Mouse (Mus musculus): ENCODE results near the gene Ehbp1l1. TPM values are rescaled to one million over a fixed set of nuclear protein-coding genes. Genes with fewer than 3 reads are reported as not detected.
A peak's percentile ranks its signal among the peaks of the same experiment; 100 is the strongest.

The Ehbp1l1 gene
- polyA plus RNA-seq, 1 experiment from 2014 or later = 6.1 TPM

DNA sequence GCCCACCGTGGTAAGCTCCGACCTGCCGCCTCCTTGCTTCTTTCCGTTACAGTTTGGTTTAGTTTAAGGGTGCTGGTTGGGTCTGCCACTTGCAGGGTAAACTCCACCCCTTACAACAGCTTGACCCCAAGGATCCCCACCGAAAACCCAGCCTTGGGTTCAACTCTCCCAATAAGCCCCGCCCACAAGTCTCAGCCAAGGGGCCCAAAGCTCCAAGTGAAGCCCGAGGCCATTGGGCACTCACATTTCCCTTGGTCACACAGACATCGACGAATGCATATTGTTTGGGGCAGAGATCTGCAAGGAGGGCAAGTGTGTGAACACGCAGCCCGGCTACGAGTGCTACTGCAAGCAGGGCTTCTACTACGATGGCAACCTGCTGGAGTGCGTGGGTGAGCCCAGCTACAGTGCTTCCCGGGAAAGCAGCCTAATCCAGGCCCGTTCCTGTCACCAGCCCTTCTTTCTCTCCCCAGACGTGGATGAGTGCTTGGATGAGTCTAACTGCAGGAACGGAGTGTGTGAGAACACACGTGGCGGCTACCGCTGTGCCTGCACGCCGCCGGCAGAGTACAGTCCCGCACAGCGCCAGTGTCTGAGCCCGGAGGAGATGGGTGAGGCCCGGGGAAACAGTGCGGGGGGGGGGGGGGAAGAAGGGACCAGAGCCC is 30.3 kb upstream of the Ehbp1l1 start:
- H3K4me3 ChIP-seq (ENCODE audit: low read depth, low read length) = peak overlapping the region; percentile 17
- ATAC-seq (ENCODE audit: insufficient number of reproducible peaks, low FRiP score, low TSS enrichment, low read depth) (no peak), DNase-seq (ENCODE audit: low spot score) (peak; percentile 32)
- H3K27me3 ChIP-seq (ENCODE audit: control insufficient read depth, insufficient read depth, low read length) = peaks cover 36% of the 10 kb centered on the region
- H3K4me2 ChIP-seq (ENCODE audit: low read depth, severe bottlenecking) = peak overlapping the region; percentile 48
- 6% methylated on average over 27 of the region's 29 CpGs for WGBS
- no peaks in the 10 kb centered on the region for H3K9me3 ChIP-seq (ENCODE audit: control insufficient read depth, low read length)
- peaks cover 23% of the 10 kb centered on the region for H3K36me3 ChIP-seq (ENCODE audit: control insufficient read depth, insufficient read depth, low read length)
- no peak overlapping the region for H3K27ac ChIP-seq (replicated peaks; ENCODE audit: low read depth, low read length)
- peak overlapping the region; percentile 28; the same call in 1 of the 2 replicates for H3K9ac ChIP-seq (ENCODE audit: low read length)
- peaks cover 14% of the 10 kb centered on the region for H3K4me1 ChIP-seq (ENCODE audit: control insufficient read depth, insufficient read depth, low read length)

- ATAC-seq (ENCODE audit: insufficient number of reproducible peaks, low FRiP score, low TSS enrichment, low read depth) = no peak
- 6% methylated on average over 20 of the region's 20 CpGs for WGBS
- Histone ChIP-seq H3K27me3 (ENCODE audit: control insufficient read depth, insufficient read depth, low read length) (peaks cover 29% of the 10 kb centered on the region), H3K36me3 (ENCODE audit: control insufficient read depth, insufficient read depth, low read length) (no peaks in the 10 kb centered on the region), H3K4me2 (ENCODE audit: low read depth, severe bottlenecking) (peak overlapping the region; percentile 26; the same call in 1 of the 2 replicates), H3K27ac (replicated peaks; ENCODE audit: low read depth, low read length) (no peak overlapping the region), H3K9me3 (ENCODE audit: control insufficient read depth, low read length) (no peaks in the 10 kb centered on the region), H3K9ac (ENCODE audit: low read length) (no peak overlapping the region), H3K4me1 (ENCODE audit: control insufficient read depth, insufficient read depth, low read length) (peaks cover 16% of the 10 kb centered on the region), H3K4me3 (ENCODE audit: low read depth, low read length) (no peak overlapping the region)
- peak; percentile 50 for DNase-seq (ENCODE audit: low spot score)
Measured at GRCm38 (mm10) chr19:5751742-5752141, 25.6 kb upstream of the Ehbp1l1 start.

DNA sequence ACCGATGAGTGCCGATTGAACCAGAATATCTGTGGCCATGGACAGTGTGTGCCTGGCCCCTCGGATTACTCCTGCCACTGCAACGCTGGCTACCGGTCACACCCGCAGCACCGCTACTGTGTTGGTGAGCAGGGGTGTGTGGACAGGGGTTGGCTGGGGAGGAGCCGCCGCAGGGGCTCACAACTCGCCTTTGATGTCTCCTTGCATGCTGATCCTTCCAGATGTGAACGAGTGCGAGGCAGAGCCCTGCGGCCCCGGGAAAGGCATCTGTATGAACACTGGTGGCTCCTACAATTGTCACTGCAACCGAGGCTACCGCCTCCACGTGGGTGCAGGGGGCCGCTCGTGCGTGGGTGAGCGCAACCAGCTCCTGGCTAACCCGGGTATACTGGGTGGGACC is 24.8 kb upstream of the Ehbp1l1 start:
- DNase-seq (ENCODE audit: low spot score) = peak; percentile 56

DNA sequence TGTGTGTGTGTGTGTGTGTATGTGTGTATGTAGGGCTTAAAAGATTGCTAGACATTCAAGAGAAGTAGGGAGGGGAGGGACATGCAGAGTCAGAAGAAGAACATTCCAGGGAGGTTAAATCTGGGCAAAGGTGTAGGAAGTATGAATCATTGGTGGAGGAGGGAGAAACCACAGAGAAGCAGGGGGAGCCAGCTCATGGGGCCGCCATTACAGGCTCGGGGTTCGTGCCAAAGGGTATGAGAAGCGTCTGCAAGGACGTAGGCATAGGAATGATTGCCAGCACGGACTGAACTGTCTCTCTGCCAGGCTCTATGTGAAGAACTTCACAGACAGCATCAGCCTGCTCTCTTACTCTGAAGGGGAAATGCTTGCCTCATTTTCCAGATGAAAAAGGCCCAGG is 23.4 kb upstream of the Ehbp1l1 start:
- DNase-seq (ENCODE audit: low spot score) (no peak), ATAC-seq (ENCODE audit: insufficient number of reproducible peaks, low FRiP score, low TSS enrichment, low read depth) (no peak)
- H3K9me3 ChIP-seq (ENCODE audit: control insufficient read depth, low read length) = no peaks in the 10 kb centered on the region
- H3K4me3 ChIP-seq (ENCODE audit: low read depth, low read length) = no peak overlapping the region
- no peak overlapping the region for H3K9ac ChIP-seq (ENCODE audit: low read length)
- peaks cover 34% of the 10 kb centered on the region for H3K27me3 ChIP-seq (ENCODE audit: control insufficient read depth, insufficient read depth, low read length)
- WGBS = 86% methylated on average over 6 of the region's 6 CpGs
- peaks cover 2% of the 10 kb centered on the region; the same call in 1 of the 2 replicates for H3K36me3 ChIP-seq (ENCODE audit: control insufficient read depth, insufficient read depth, low read length)
- no peak overlapping the region for H3K4me2 ChIP-seq (ENCODE audit: low read depth, severe bottlenecking)
- H3K4me1 ChIP-seq (ENCODE audit: control insufficient read depth, insufficient read depth, low read length) = peaks cover 23% of the 10 kb centered on the region
- no peak overlapping the region for H3K27ac ChIP-seq (replicated peaks; ENCODE audit: low read depth, low read length)

More for the DNA sequence above, 24.8 kb upstream of the Ehbp1l1 start:
- H3K9ac ChIP-seq (ENCODE audit: low read length) = no peak overlapping the region
- H3K9me3 ChIP-seq (ENCODE audit: control insufficient read depth, low read length) = no peaks in the 10 kb centered on the region
- H3K4me3 ChIP-seq (ENCODE audit: low read depth, low read length) = no peak overlapping the region; the same call in 1 of the 2 replicates
- no peak for ATAC-seq (ENCODE audit: insufficient number of reproducible peaks, low FRiP score, low TSS enrichment, low read depth)
- H3K27ac ChIP-seq (replicated peaks; ENCODE audit: low read depth, low read length) = no peak overlapping the region
- H3K4me2 ChIP-seq (ENCODE audit: low read depth, severe bottlenecking) = peak overlapping the region; percentile 26; the same call in 1 of the 2 replicates
- H3K4me1 ChIP-seq (ENCODE audit: control insufficient read depth, insufficient read depth, low read length) = peaks cover 15% of the 10 kb centered on the region
- peaks cover 26% of the 10 kb centered on the region for H3K27me3 ChIP-seq (ENCODE audit: control insufficient read depth, insufficient read depth, low read length)
- H3K36me3 ChIP-seq (ENCODE audit: control insufficient read depth, insufficient read depth, low read length) = no peaks in the 10 kb centered on the region
- WGBS = 5% methylated on average over 22 of the region's 22 CpGs

DNA sequence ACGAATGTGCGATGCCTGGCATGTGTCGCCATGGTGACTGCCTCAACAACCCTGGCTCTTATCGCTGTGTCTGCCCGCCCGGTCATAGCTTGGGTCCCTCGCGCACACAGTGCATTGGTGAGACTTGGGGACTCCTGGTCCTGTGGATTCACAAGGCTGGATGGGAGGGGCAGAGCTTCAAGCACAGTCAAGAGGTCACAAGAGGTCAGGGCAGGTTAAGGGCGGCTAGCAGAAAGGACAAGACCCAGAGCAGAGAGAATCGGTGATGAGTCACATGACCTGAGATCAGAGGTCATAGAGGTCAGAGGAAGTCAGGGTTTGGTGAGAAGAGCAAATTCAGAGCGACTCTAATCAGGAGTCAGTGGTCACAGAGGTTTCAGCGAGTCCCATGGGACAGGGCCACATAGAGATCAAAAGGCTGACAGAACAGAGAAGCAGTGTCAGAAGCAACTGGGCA is 20.8 kb upstream of the Ehbp1l1 start:
- H3K27me3 ChIP-seq (ENCODE audit: control insufficient read depth, insufficient read depth, low read length) = peaks cover 35% of the 10 kb centered on the region
- no peak overlapping the region for H3K4me3 ChIP-seq (ENCODE audit: low read depth, low read length)
- WGBS = 40% methylated on average over 12 of the region's 12 CpGs
- no peaks in the 10 kb centered on the region for H3K9me3 ChIP-seq (ENCODE audit: control insufficient read depth, low read length)
- DNase-seq (ENCODE audit: low spot score) (no peak), ATAC-seq (ENCODE audit: insufficient number of reproducible peaks, low FRiP score, low TSS enrichment, low read depth) (no peak)
- no peak overlapping the region for H3K27ac ChIP-seq (replicated peaks; ENCODE audit: low read depth, low read length)
- H3K4me2 ChIP-seq (ENCODE audit: low read depth, severe bottlenecking) = no peak overlapping the region
- peaks cover 29% of the 10 kb centered on the region for H3K4me1 ChIP-seq (ENCODE audit: control insufficient read depth, insufficient read depth, low read length)
- H3K36me3 ChIP-seq (ENCODE audit: control insufficient read depth, insufficient read depth, low read length) = peaks cover 2% of the 10 kb centered on the region; the same call in 1 of the 2 replicates
- no peak overlapping the region for H3K9ac ChIP-seq (ENCODE audit: low read length)

- H3K27ac ChIP-seq (replicated peaks; ENCODE audit: low read depth, low read length) = no peak overlapping the region
- peaks cover 28% of the 10 kb centered on the region for H3K4me1 ChIP-seq (ENCODE audit: control insufficient read depth, insufficient read depth, low read length)
- no peaks in the 10 kb centered on the region for H3K9me3 ChIP-seq (ENCODE audit: control insufficient read depth, low read length)
- ATAC-seq (ENCODE audit: insufficient number of reproducible peaks, low FRiP score, low TSS enrichment, low read depth) = no peak
- WGBS = 5% methylated on average over 36 of the region's 36 CpGs
- H3K4me2 ChIP-seq (ENCODE audit: low read depth, severe bottlenecking) = peak overlapping the region; percentile 61
- peaks cover 2% of the 10 kb centered on the region; the same call in 1 of the 2 replicates for H3K36me3 ChIP-seq (ENCODE audit: control insufficient read depth, insufficient read depth, low read length)
- DNase-seq (ENCODE audit: low spot score) = peak; percentile 42
- peak overlapping the region; percentile 26 for H3K4me3 ChIP-seq (ENCODE audit: low read depth, low read length)
- H3K9ac ChIP-seq (ENCODE audit: low read length) = peak overlapping the region; percentile 53; the same call in 1 of the 2 replicates
- H3K27me3 ChIP-seq (ENCODE audit: control insufficient read depth, insufficient read depth, low read length) = peaks cover 29% of the 10 kb centered on the region
Measured at GRCm38 (mm10) chr19:5745756-5746710, 19.9 kb upstream of the Ehbp1l1 start.

- ATAC-seq (ENCODE audit: insufficient number of reproducible peaks, low FRiP score, low TSS enrichment, low read depth) = no peak
- Histone ChIP-seq H3K4me2 (ENCODE audit: low read depth, severe bottlenecking) (no peak overlapping the region), H3K27me3 (ENCODE audit: control insufficient read depth, insufficient read depth, low read length) (peaks cover 23% of the 10 kb centered on the region), H3K9ac (ENCODE audit: low read length) (no peak overlapping the region), H3K9me3 (ENCODE audit: control insufficient read depth, low read length) (no peaks in the 10 kb centered on the region), H3K27ac (replicated peaks; ENCODE audit: low read depth, low read length) (no peak overlapping the region), H3K4me3 (ENCODE audit: low read depth, low read length) (no peak overlapping the region), H3K4me1 (ENCODE audit: control insufficient read depth, insufficient read depth, low read length) (peaks cover 32% of the 10 kb centered on the region), H3K36me3 (ENCODE audit: control insufficient read depth, insufficient read depth, low read length) (peaks cover 2% of the 10 kb centered on the region; the same call in 1 of the 2 replicates)
- 66% methylated on average over 5 of the region's 5 CpGs for WGBS
- no peak for DNase-seq (ENCODE audit: low spot score)
Measured at GRCm38 (mm10) chr19:5743576-5743975, 17.5 kb upstream of the Ehbp1l1 start.

DNA sequence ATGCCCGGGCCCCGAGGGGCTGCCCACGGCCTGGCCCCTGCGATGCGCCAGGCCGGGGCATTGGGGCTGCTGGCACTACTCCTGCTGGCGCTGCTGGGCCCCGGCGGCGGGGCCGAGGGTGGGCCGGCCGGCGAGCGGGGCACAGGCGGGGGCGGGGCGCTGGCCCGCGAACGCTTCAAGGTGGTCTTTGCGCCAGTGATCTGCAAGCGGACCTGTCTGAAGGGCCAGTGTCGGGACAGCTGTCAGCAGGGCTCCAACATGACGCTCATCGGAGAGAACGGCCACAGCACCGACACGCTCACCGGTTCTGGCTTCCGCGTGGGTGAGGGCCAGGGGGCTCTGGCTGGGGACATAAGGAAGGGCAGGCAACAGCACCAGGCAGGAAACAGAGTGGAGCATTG is 16.1 kb upstream of the Ehbp1l1 start:
- peak overlapping the region; percentile 92 for H3K9ac ChIP-seq (ENCODE audit: low read length)
- H3K9me3 ChIP-seq (ENCODE audit: control insufficient read depth, low read length) = no peaks in the 10 kb centered on the region
- peak overlapping the region; percentile 52; the same call in 1 of the 2 replicates for H3K27ac ChIP-seq (replicated peaks; ENCODE audit: low read depth, low read length)
- WGBS = under 1% methylated on average over 32 of the region's 32 CpGs
- DNase-seq (ENCODE audit: low spot score) = peak; percentile 63
- H3K4me2 ChIP-seq (ENCODE audit: low read depth, severe bottlenecking) = peak overlapping the region; percentile 99
- H3K4me1 ChIP-seq (ENCODE audit: control insufficient read depth, insufficient read depth, low read length) = peaks cover 32% of the 10 kb centered on the region
- peak; percentile 36; the same call in 1 of the 2 replicates for ATAC-seq (ENCODE audit: insufficient number of reproducible peaks, low FRiP score, low TSS enrichment, low read depth)
- peak overlapping the region; percentile 52 for H3K4me3 ChIP-seq (ENCODE audit: low read depth, low read length)
- peaks cover 2% of the 10 kb centered on the region; the same call in 1 of the 2 replicates for H3K36me3 ChIP-seq (ENCODE audit: control insufficient read depth, insufficient read depth, low read length)
- peaks cover 23% of the 10 kb centered on the region for H3K27me3 ChIP-seq (ENCODE audit: control insufficient read depth, insufficient read depth, low read length)

Data from limb, embryonic 11.5 days (tissue).